In the genomic region with DNA sequence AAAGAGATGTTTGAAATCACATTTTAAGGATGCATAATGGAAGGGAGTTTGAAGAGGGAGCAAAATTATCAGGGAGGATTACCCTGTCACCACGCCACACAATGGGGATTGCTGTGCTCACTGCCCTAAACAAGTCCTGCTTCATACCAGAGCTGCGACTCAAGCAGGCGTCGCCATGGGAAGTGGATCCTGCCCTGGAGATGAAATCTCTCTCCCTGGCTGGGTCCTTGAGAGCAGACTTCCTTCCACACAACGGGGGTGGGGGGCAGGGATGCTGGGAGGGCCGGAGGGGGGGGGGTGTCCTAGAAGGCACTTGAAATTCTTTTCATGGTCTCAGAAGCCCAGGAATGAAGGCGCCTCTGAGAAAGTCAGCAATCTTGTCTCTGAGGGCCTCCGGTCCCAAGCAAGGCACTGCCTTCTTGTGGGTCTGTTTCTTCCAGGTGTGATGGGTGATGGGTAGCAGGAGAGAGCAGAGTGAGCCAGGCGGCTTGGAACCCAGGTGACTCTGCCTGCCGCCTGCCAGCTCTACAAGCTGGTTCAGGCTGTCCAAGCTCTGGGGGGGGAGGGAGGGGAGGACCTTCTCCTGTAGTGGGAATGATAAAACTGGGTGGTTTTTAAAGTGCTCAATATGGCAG, we compare ENCODE assay signal across 22 mouse cellular contexts. TPM values are rescaled to one million over a fixed set of nuclear protein-coding genes. Genes with fewer than 3 reads are reported as not detected.
DNase-seq lines count a peak whose midpoint lies in the region; ATAC-seq lines count a peak whose summit lies in the region.
"Had no signal": no experiment of that assay in that cellular context is flagged by ENCODE, and none has a peak within 500 bp of the region (broad histone marks: within the 10 kb centered on the region; RNA-seq: fewer than 3 reads in every experiment).

No protein-coding gene starts in this region.

- peaks cover 10% of the 10 kb centered on the region for H3K4me1 ChIP-seq in forebrain, embryonic 10.5 days
- no peaks in the 10 kb centered on the region for H3K4me1 ChIP-seq in forebrain, embryonic 11.5 days (replicated peaks; ENCODE audit: control insufficient read depth, insufficient read depth, low read length)
- no peaks in the 10 kb centered on the region for H3K4me1 ChIP-seq in lung, embryonic 16.5 days (replicated peaks; ENCODE audit: control insufficient read depth, insufficient read depth, low read length)
- no peaks in the 10 kb centered on the region; the same call in 1 of the 2 replicates for H3K4me1 ChIP-seq in midbrain, embryonic 12.5 days
- H3K4me1 ChIP-seq: embryonic facial prominence, embryonic 15.5 days; hindbrain, embryonic 12.5 days; intestine, embryonic 15.5 days; limb, embryonic 15.5 days; neural tube, embryonic 15.5 days had no signal

- WGBS in forebrain, embryonic 10.5 days = 37% methylated on average over 10 of the region's 10 CpGs
- 34% methylated on average over 10 of the region's 10 CpGs for WGBS in forebrain, embryonic 11.5 days
- WGBS in lung, embryonic 16.5 days = 21% methylated on average over 9 of the region's 10 CpGs
- WGBS in midbrain, embryonic 12.5 days = 27% methylated on average over 10 of the region's 10 CpGs

- 0 out of 2 replicates have a peak, but pooled peaks cover 4% of the 10 kb centered on the region for H3K27me3 ChIP-seq in forebrain, embryonic 10.5 days (ENCODE audit: poor library complexity, severe bottlenecking)
- H3K27me3 ChIP-seq in forebrain, embryonic 11.5 days (ENCODE audit: control insufficient read depth, insufficient read depth, low read length) = no peaks in the 10 kb centered on the region
- no peaks in the 10 kb centered on the region for H3K27me3 ChIP-seq in lung, embryonic 16.5 days (ENCODE audit: control insufficient read depth, insufficient read depth, low read depth, low read length)
- H3K27me3 ChIP-seq in midbrain, embryonic 12.5 days = peaks cover 12% of the 10 kb centered on the region; the same call in 1 of the 2 replicates
- H3K27me3 ChIP-seq: embryonic facial prominence, embryonic 15.5 days; hindbrain, embryonic 12.5 days; limb, embryonic 15.5 days; neural tube, embryonic 15.5 days had no signal

- ATAC-seq in forebrain, embryonic 11.5 days (replicated peaks; ENCODE audit: low FRiP score) = no peak
- ATAC-seq in lung, embryonic 16.5 days (ENCODE audit: low read depth) = peak; percentile 89
- no peak for ATAC-seq in midbrain, embryonic 12.5 days (ENCODE audit: low FRiP score, low read depth)
- ATAC-seq: forebrain, embryonic 16.5 days; intestine, embryonic 15.5 days had no signal

- H3K4me2 ChIP-seq in forebrain, embryonic 11.5 days (ENCODE audit: low read depth, low read length, severe bottlenecking) = no peak overlapping the region
- H3K4me2 ChIP-seq in lung, embryonic 16.5 days (ENCODE audit: low read depth, low read length) = peak overlapping the region; percentile 39
- peak overlapping the region; percentile 23 for H3K4me2 ChIP-seq in midbrain, embryonic 12.5 days (replicated peaks)
- H3K4me2 ChIP-seq: embryonic facial prominence, embryonic 15.5 days; hindbrain, embryonic 12.5 days; intestine, embryonic 15.5 days; limb, embryonic 15.5 days; neural tube, embryonic 15.5 days had no signal

- peaks cover 13% of the 10 kb centered on the region; the same call in 1 of the 2 replicates for H3K9me3 ChIP-seq in forebrain, embryonic 10.5 days
- no peaks in the 10 kb centered on the region; the same call in 1 of the 2 replicates for H3K9me3 ChIP-seq in forebrain, embryonic 11.5 days (ENCODE audit: control insufficient read depth, low read length)
- H3K9me3 ChIP-seq in lung, embryonic 16.5 days (ENCODE audit: control insufficient read depth, low read length) = no peaks in the 10 kb centered on the region
- peaks cover 10% of the 10 kb centered on the region; the same call in 1 of the 2 replicates for H3K9me3 ChIP-seq in midbrain, embryonic 12.5 days
- H3K9me3 ChIP-seq: embryonic facial prominence, embryonic 15.5 days; hindbrain, embryonic 12.5 days; intestine, embryonic 15.5 days; limb, embryonic 15.5 days; neural tube, embryonic 15.5 days had no signal

- H3K36me3 ChIP-seq in forebrain, embryonic 10.5 days (replicated peaks) = no peaks in the 10 kb centered on the region
- no peaks in the 10 kb centered on the region for H3K36me3 ChIP-seq in forebrain, embryonic 11.5 days (ENCODE audit: control insufficient read depth, insufficient read depth, low read length)
- no peaks in the 10 kb centered on the region for H3K36me3 ChIP-seq in lung, embryonic 16.5 days (ENCODE audit: control insufficient read depth, insufficient read depth, low read length)
- H3K36me3 ChIP-seq in midbrain, embryonic 12.5 days = no peaks in the 10 kb centered on the region
- H3K36me3 ChIP-seq: embryonic facial prominence, embryonic 15.5 days; hindbrain, embryonic 12.5 days; intestine, embryonic 15.5 days; limb, embryonic 15.5 days; neural tube, embryonic 15.5 days had no signal

- 0 out of 2 replicates have a peak overlapping the region, but pooled peaks have one; percentile 15 for H3K27ac ChIP-seq in forebrain, embryonic 10.5 days
- no peak overlapping the region for H3K27ac ChIP-seq in forebrain, embryonic 11.5 days (ENCODE audit: low read depth, low read length)
- peak overlapping the region; percentile 68 for H3K27ac ChIP-seq in lung, embryonic 16.5 days (ENCODE audit: low read length)
- no peak overlapping the region for H3K27ac ChIP-seq in midbrain, embryonic 12.5 days (replicated peaks)
- H3K27ac ChIP-seq: embryonic facial prominence, embryonic 15.5 days; gastrocnemius, adult 2 months; hindbrain, embryonic 12.5 days; intestine, embryonic 15.5 days; kidney, postnatal 0 days; limb, embryonic 15.5 days; neural tube, embryonic 15.5 days had no signal

- no peak overlapping the region for H3K4me3 ChIP-seq in forebrain, embryonic 10.5 days
- H3K4me3 ChIP-seq in forebrain, embryonic 11.5 days (ENCODE audit: low read depth, low read length) = no peak overlapping the region
- H3K4me3 ChIP-seq in lung, embryonic 16.5 days (ENCODE audit: low read length) = 0 out of 2 replicates have a peak overlapping the region, but pooled peaks have one; percentile 7
- no peak overlapping the region for H3K4me3 ChIP-seq in midbrain, embryonic 12.5 days
- H3K4me3 ChIP-seq: embryonic facial prominence, embryonic 15.5 days; gastrocnemius, adult 2 months; hindbrain, embryonic 12.5 days; intestine, embryonic 15.5 days; limb, embryonic 15.5 days; myocyte; neural tube, embryonic 15.5 days had no signal

- H3K9ac ChIP-seq in forebrain, embryonic 11.5 days (ENCODE audit: low read length) = no peak overlapping the region
- H3K9ac ChIP-seq in lung, embryonic 16.5 days (ENCODE audit: low read length) = 0 out of 2 replicates have a peak overlapping the region, but pooled peaks have one; percentile 17
- no peak overlapping the region; the same call in 1 of the 2 replicates for H3K9ac ChIP-seq in midbrain, embryonic 12.5 days (replicated peaks)
- H3K9ac ChIP-seq: embryonic facial prominence, embryonic 15.5 days; hindbrain, embryonic 12.5 days; intestine, embryonic 15.5 days; limb, embryonic 15.5 days; neural tube, embryonic 15.5 days had no signal

- DNase-seq in forebrain, embryonic 10.5 days (ENCODE audit: extremely low spot score, low spot score) = no peak
- DNase-seq in forebrain, embryonic 11.5 days (ENCODE audit: low spot score) = no peak
- DNase-seq in lung, postnatal 10 days = no peak
- DNase-seq in spleen, postnatal 10 days (ENCODE audit: low spot score in 2 of 2) = no peak
- no peak for DNase-seq in cerebellum, adult 8-10 months
- no peak for DNase-seq in spleen, adult 12 weeks (ENCODE audit: low spot score)
- DNase-seq: adrenal gland, adult 8-10 months; cerebellum, adult 18-20 months; gastrocnemius, adult 2 months; layer of hippocampus, postnatal 36 days had no signal

RNA-seq across cellular contexts. Expression of a gene that starts 51.7 kb away (rescaled TPM):
- 0.05 TPM in 1 of 2 replicates, not detected in the other for polyA plus RNA-seq in forebrain, embryonic 10.5 days (2016; fragmentation: Nextera tagmentation; extraction: Ambion mirVana)
- 0.08 TPM in 1 of 2 replicates, not detected in the other for polyA plus RNA-seq in forebrain, embryonic 11.5 days (2014; fragmentation: Nextera tagmentation; extraction: Ambion mirVana)
- not detected in 2 replicates for polyA plus RNA-seq in lung, embryonic 16.5 days (2015; fragmentation: Nextera tagmentation; extraction: Ambion mirVana)
- not detected in 2 replicates for polyA plus RNA-seq in midbrain, embryonic 12.5 days (2016; fragmentation: Nextera tagmentation; extraction: Ambion mirVana)
- polyA plus RNA-seq: forebrain, embryonic 16.5 days; heart, embryonic 16.5 days; intestine, embryonic 15.5 days; kidney, postnatal 0 days; liver, embryonic 16.5 days; myocyte; neural tube, embryonic 15.5 days had no signal

Comparison
In these comparisons a context has a peak if more than half of its experiments do, and no peak if none do; other contexts are left out.
1. H3K27ac ChIP-seq: peak in forebrain, embryonic 10.5 days (single experiment) and lung, embryonic 16.5 days (single experiment); none in forebrain, embryonic 11.5 days (single experiment) and midbrain, embryonic 12.5 days (single experiment).